Mouse (Mus musculus): ENCODE results near the gene Cnmd.

DNA sequence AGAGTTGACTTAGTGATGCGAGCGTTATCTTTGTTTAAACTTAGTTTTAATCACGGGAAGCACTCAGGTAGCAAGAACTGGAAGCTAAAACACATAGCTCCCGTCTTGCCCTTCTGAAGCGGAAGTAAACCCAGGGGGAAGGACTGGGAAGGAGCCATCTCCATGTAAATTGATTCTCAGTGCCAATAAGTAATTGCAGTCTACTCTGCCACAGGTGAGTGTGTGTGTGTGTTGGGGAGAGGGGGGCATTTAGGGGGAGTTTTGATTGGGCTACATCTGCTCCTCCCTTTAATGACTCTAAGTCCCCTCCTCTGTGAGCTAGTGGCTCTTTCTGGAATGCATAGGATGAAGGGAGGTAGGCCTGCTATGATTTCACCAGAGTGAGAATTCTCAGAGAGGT, 39.6 kb upstream of the Cnmd start:
- no peak for TF ChIP-seq EP300 (IDR thresholded peaks at IDR 0.05; ENCODE audit: low read depth)
- TF ChIP-seq CTCF (IDR thresholded peaks at IDR 0.05; ENCODE audit: low read depth): no peak
